Mouse (Mus musculus) testis, adult 10 weeks (tissue): ENCODE data around the gene Ppp2r3d. TPM values are rescaled to one million over a fixed set of nuclear protein-coding genes. Genes with fewer than 3 reads are reported as not detected.

ENCODE experiments used
- polyA plus RNA-seq: library from polyadenylated mRNA; stranded (reverse); fragments of 350-450 nt; fragmentation: Illumina TruSeq; extraction: RNeasy Lipid Tissue Mini Kit (QIAGEN cat#74804); gene quantifications from one replicate; pipeline ENCODE4 v1.2.3, GENCODE M21; 2014; ENCODE audit warnings: low read depth, low replicate concordance

Gene Ppp2r3d
- polyA plus RNA-seq, result 3.6 TPM

DNA sequence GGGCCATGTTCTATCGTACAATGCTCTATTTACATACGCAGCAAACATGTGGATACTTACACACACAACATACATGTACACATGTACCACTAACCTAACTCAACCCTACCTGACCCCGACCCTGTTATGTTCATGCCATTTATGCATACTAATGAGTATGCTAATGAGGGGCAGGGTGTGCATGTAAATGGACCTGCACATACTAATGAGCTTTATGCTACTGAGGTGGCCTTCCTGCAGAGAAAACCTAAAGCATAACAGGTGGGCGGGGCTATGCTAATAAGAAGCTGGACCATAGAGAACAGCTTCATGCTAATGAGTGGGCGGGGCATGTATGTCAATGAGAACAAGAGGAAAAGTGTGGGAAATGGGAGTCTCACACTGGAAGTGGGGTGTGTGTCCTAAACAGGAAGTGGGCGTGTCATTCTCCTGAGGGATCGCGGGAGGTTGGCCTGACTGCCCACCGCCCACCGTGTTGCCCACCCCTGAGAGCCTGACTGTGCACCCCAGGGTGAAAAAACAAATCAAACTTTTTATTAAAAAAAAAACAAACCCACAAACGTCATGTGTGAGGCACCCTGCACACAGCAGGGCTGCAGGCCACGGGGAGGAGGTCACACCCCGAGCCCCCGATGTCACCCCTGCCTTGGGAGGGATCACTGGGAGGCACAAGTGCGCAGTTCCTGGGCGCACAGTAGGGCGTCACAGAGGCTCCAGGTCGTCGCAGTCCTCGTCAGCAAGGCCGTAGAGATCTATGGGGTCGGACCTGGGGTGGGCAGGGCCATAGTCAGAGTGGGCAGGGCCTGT is at the start of gene Ppp2r3d:
TSS of gene Ppp2r3d (minus strand) at position 803 of the 807 bp plus-strand sequence.

DNA sequence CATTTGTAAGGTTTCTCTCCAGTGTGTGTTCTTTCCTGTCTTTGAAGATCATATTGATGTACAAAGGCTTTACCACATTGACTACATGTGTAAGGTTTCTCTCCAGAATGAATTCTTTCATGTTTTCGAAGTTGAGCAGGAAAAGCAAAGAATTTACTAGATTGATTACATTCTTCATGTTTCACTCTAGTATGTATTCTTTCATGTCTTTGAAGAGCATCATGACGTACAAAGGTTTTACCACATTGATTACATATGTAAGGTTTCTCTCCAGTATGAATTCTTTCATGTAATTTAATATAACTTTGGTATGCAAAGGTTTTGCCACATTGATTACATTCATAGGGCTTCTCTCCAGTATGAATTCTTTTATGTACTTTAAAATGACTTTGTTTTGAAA is 17.0 kb upstream of the Ppp2r3d start, which contains the start of gene Gm21836:
TSS of gene Gm21836 (minus strand) at position 101 of the 400 bp plus-strand sequence.

Other genes starting within 250 kb of the Ppp2r3d start
- gene 2010315B03Rik, start 164.2 kb downstream of the Ppp2r3d start, polyA plus RNA-seq, result 4.5 TPM
- gene Gm21836, start 16.9 kb upstream of the Ppp2r3d start, polyA plus RNA-seq, result not detected